Mouse (Mus musculus) embryonic fibroblast, embryonic 13.5 days (primary cell): ENCODE measurements at regions not wholly inside any gene's neighbourhood (a gene's known extent, or its start where the extent isn't known, plus 50 kb on each side); places are given as distances from the start of the nearest gene placed in this dataset.
A peak's percentile ranks its signal among the peaks of the same experiment; 100 is the strongest.

Experiments
- H3K27ac ChIP-seq: 2 replicates; pipeline ENCODE4 v1.5.1; 2012; ENCODE audit warnings: low read length, control low read depth, inconsistent platforms; ENCODE audit not compliant: insufficient read depth
- H3K4me1 ChIP-seq: 2 replicates; pipeline ENCODE4 v1.6.1; 2011; ENCODE audit warnings: low read length; ENCODE audit not compliant: control insufficient read depth, insufficient read depth
- H3K4me3 ChIP-seq: 2 replicates; pipeline ENCODE4 v1.5.1; 2011; ENCODE audit warnings: mild to moderate bottlenecking, control low read depth, low read length; ENCODE audit not compliant: insufficient read depth
- CTCF ChIP-seq: IDR thresholded peaks from 2 replicates; pipeline ENCODE4 v1.5.1; 2011; ENCODE audit warnings: mild to moderate bottlenecking, control low read depth, low read length, moderate library complexity, borderline replicate concordance; ENCODE audit not compliant: insufficient read depth
- POLR2A ChIP-seq: IDR thresholded peaks from 2 replicates; pipeline ENCODE4 v1.6.1; 2011; ENCODE audit warnings: low read depth, mild to moderate bottlenecking, control low read depth, low read length, moderate library complexity

DNA sequence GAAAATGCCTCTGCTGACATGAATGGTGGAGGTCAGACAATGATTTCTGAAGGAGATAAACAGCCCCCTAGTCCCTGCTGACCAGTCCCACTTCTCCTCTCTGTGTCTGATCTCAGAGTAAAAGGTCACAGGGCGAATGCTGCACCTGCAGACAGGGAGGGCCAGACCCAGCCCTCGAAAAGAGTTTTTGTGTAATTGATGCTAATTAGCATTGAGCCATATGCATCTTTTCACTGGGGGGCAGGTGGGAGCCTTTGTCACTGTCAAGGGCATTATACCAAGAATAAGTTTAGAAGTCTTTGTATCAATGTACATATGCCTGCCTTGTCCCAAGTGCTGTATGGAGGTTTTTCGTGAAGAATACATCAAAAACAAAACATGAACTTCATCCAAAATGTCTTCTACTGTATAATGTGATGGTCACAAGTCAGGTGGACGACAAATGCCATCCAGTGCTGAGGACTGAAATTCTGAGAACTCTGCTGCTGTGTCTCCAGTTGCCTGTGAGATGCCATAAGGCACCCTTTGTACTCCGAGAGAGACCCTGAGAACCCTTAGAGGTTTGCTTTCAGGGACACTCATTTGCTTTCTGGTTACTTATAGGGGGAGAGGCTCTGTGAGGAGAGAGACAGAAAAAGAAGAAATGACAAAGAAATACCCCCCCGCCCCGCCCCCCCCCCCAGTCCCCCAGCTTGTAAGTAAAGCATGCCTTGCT, 528.5 kb upstream of the Marcks start:
- Histone ChIP-seq H3K4me3 (no peak overlapping the region), H3K27ac (no peak overlapping the region), H3K4me1 (no peaks in the 10 kb centered on the region)
- TF ChIP-seq CTCF (no peak), POLR2A (no peak)

DNA sequence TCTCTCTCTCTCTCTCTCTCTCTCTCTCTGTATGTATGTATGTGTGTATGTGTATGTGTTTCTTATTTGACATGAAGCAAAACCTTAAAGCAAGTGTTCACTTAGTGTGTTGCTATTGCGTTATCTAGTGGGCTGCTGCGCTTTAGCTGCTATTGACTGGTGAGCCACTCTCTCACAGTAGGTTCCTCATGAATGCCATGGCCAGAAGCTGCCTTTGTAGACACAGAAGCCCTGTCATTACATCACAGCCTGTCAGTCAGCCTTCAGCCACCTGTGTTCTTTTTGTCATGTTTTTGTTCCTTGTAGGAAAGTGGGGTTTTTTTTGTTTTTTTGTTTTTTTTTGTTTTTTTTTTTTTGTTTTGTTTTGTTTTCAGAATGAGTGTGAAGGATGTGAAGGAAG, 527.8 kb upstream of the Marcks start:
- H3K4me3 ChIP-seq, result no peak overlapping the region
- TF ChIP-seq CTCF (no peak), POLR2A (no peak)
- no peaks in the 10 kb centered on the region for H3K4me1 ChIP-seq
- no peak overlapping the region for H3K27ac ChIP-seq

GRCm38 (mm10) chr10:37637001-37637562, 498.4 kb upstream of the Marcks start:
- Histone ChIP-seq H3K4me3 (no peak overlapping the region), H3K27ac (no peak overlapping the region), H3K4me1 (no peaks in the 10 kb centered on the region; the same call in 1 of the 2 replicates)
- TF ChIP-seq CTCF (no peak), POLR2A (no peak)

DNA sequence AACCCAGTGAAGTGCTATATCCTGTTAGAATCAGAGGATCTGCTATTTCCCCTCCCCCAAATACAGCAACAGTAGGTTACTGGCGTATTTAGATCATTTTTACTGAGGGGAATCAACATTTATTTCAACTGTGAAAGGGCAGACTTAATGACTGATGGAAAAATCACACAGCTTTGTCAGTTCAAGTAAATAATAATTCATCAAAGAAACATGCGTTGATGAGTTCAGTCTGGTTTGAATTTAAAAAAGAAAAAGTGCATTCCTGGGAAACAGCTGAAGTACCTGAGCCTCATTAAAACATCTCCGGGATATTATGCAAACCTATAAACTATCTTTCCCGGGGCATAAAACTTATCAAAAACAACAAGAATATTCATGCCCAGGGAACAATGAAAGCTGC, 497.7 kb upstream of the Marcks start:
- Histone ChIP-seq H3K4me3 (no peak overlapping the region), H3K4me1 (no peaks in the 10 kb centered on the region; the same call in 1 of the 2 replicates), H3K27ac (no peak overlapping the region; the same call in 1 of the 2 replicates)
- no peak for TF ChIP-seq CTCF
- no peak for TF ChIP-seq POLR2A

GRCm38 (mm10) chr10:37630403-37630802, 491.7 kb upstream of the Marcks start:
- Histone ChIP-seq H3K4me3 (no peak overlapping the region), H3K27ac (no peak overlapping the region; the same call in 1 of the 2 replicates), H3K4me1 (peaks cover 2% of the 10 kb centered on the region; the same call in 1 of the 2 replicates)
- no peak for TF ChIP-seq CTCF
- no peak for TF ChIP-seq POLR2A

DNA sequence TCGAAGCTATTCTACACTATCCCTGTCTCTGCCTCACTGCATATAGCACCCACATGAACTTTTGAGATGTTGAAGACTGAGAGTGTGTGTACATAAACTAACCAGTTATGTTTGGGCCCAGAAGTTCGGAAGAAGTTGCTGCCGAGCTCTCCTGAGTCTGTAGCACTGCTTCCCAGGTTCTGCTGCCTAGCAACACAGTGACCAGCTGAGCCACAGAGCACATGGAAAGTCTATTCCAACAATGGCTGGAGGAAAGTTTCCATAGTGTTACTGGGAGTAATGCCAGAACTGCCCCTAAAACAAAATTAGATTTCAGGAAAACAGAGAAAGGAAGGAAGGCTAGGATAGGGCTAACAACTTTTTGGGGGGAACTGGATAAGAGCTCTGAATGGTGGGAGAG, 489.2 kb upstream of the Marcks start:
- peak overlapping the region; percentile 82 for H3K27ac ChIP-seq
- TF ChIP-seq CTCF (no peak), POLR2A (no peak)

DNA sequence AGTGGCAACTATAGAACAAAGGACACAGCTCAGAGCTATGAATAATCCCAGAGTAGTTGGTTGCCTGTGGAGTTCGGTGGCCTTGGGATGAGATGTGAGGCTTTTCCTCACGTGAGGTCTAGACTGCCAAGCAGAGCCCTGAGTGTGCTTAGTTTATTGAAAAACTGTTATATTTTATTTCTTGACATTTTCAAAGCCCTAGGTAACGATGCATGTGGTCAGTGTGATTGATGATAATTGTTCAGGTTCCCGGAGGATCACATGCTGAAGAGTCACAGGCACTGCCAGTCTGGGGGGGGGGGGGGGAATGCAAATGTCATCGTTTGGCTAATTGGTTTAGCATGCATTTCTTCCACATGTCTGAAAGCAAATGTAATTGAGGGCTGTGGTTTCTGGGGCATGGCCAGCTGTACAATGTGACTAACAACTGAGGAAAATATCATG, 488.1 kb upstream of the Marcks start:
- peaks cover 2% of the 10 kb centered on the region; the same call in 1 of the 2 replicates for H3K4me1 ChIP-seq
- peak overlapping the region; percentile 75 for H3K27ac ChIP-seq
- H3K4me3 ChIP-seq, result no peak overlapping the region
- TF ChIP-seq POLR2A (no peak), CTCF (no peak)

More for the DNA sequence above, 489.2 kb upstream of the Marcks start:
- Histone ChIP-seq H3K4me3 (no peak overlapping the region), H3K4me1 (peaks cover 2% of the 10 kb centered on the region; the same call in 1 of the 2 replicates)

GRCm38 (mm10) chr10:37625972-37626757, 487.4 kb upstream of the Marcks start:
- H3K4me1 ChIP-seq, result peaks cover 2% of the 10 kb centered on the region; the same call in 1 of the 2 replicates
- TF ChIP-seq POLR2A (no peak), CTCF (no peak)
- no peak overlapping the region for H3K4me3 ChIP-seq
- H3K27ac ChIP-seq, result peak overlapping the region; percentile 75

DNA sequence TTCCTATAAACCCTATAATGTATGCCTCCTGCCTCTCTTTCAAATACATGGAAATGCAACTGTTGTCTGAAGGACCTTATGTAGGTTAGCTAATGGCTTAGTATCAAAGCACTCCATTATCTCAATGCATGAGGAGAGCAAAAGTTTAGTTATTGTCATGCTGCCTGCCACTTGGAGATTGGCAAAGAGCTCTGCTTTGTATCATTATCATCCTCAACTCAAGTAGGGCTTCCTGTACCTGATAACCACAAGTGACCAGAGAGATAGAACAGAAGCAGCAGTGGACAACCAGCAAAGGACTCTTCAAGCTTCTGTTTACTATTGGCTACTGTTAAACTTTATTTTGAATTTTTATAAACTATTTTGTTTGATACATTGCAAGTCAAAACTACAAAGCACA, 484.3 kb upstream of the Marcks start:
- Histone ChIP-seq H3K4me1 (peaks cover 2% of the 10 kb centered on the region; the same call in 1 of the 2 replicates), H3K27ac (no peak overlapping the region), H3K4me3 (no peak overlapping the region)
- TF ChIP-seq POLR2A (no peak), CTCF (no peak)

GRCm38 (mm10) chr10:37618606-37619005, 479.9 kb upstream of the Marcks start:
- Histone ChIP-seq H3K27ac (no peak overlapping the region), H3K4me3 (no peak overlapping the region), H3K4me1 (0 out of 2 replicates have a peak, but pooled peaks cover 2% of the 10 kb centered on the region)
- TF ChIP-seq CTCF, result no peak
- TF ChIP-seq POLR2A, result no peak
